Mouse (Mus musculus) brain, embryonic 14.5 days (tissue): ENCODE measurements around the gene Cbfa2t2.

Experiments used
- CTCF ChIP-seq: fragments of 200-500 bp; IDR thresholded peaks from 2 replicates; pipeline ENCODE4 v1.5.1; 2012; ENCODE audit warnings: inconsistent platforms, mild to moderate bottlenecking, moderate library complexity, borderline replicate concordance; ENCODE audit not compliant: insufficient read depth, insufficient read length; ENCODE audit errors: extremely low read depth
- POLR2A ChIP-seq: fragments of 200-500 bp; IDR thresholded peaks from 2 replicates; pipeline ENCODE4 v1.6.1; 2012; ENCODE audit warnings: mild to moderate bottlenecking, inconsistent platforms, borderline replicate concordance; ENCODE audit not compliant: poor library complexity, insufficient read depth, insufficient read length, severe bottlenecking; ENCODE audit errors: extremely low read depth

- TF ChIP-seq POLR2A (no peak), CTCF (no peak)
These were observed 72.2 kb downstream of the Cbfa2t2 start for GRCm38 (mm10) chr2:154508450-154508849.
